Mouse (Mus musculus): ENCODE data around the gene Ntn1.

DNA sequence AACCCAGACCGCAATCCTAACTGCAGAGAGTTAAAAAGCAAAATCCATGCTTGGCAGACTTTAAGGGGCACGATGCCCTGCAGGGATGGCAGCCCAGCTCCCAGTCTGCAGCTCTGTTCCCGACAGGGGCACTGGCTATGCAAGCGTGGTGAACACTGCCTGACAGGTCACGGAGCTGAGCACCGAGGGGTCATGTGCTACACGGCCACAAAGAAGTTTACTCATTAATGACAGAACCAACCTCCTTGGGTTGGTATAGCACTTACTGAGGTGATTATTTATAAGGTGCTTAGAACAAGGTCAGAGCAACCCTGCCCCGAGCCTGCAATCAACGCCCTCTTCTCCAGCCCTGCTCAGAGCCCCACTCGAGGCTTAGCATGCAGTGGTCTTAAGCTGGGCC, 27.5 kb downstream of the Ntn1 start:
- TF ChIP-seq POLR2A (IDR thresholded peaks at IDR 0.05; ENCODE audit: borderline replicate concordance, extremely low read depth, insufficient read depth, insufficient read length, poor library complexity, severe bottlenecking), result no peak
- TF ChIP-seq CTCF (IDR thresholded peaks at IDR 0.05; ENCODE audit: borderline replicate concordance, extremely low read depth, insufficient read depth, insufficient read length), result no peak
